Mouse (Mus musculus) telencephalon, adult 2 months (tissue): ENCODE measurements around the gene Rhoa.
"Not testable (repeated sequence)": the region's sequence is repeated elsewhere in the genome, so short reads cannot be mapped to it uniquely, and the experiment has no call there.

Source experiments
- DNase-seq: peaks from one replicate; pipeline ENCODE4 v3.0.0-alpha.2; 2011; ENCODE audit warnings: low read depth, low spot score

Rhoa gene

GRCm38 (mm10) chr9:108287526-108288238 is 18.2 kb upstream of the Rhoa start:
- not testable (repeated sequence) for DNase-seq

GRCm38 (mm10) chr9:108289347-108289746 is 16.6 kb upstream of the Rhoa start:
- DNase-seq: no peak

GRCm38 (mm10) chr9:108290016-108290750 is 15.7 kb upstream of the Rhoa start, which contains the start of gene Nicn1:
Gene Nicn1, plus strand, starts transcription at chr9:108290429.
- peak; percentile 99 for DNase-seq

DNA sequence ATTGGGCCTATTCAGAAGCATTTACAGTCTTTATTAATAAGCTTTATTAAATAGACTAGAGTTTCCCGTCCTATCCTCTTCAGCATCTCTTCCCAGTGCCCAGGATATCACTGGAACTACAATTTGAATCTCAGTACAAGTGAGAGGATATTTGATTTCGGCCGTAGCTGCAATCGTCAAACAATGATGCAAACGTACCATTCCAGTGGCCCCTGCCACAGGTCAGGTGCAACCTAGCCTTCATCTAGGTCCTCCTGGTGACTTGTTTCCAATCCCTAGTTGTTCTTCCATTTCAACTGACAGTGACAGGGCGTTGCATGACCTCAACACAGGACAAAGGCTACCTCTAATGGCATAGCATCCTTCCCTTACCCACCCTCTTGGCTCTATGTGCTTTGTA is 15.2 kb upstream of the Rhoa start:
- DNase-seq: no peak

DNA sequence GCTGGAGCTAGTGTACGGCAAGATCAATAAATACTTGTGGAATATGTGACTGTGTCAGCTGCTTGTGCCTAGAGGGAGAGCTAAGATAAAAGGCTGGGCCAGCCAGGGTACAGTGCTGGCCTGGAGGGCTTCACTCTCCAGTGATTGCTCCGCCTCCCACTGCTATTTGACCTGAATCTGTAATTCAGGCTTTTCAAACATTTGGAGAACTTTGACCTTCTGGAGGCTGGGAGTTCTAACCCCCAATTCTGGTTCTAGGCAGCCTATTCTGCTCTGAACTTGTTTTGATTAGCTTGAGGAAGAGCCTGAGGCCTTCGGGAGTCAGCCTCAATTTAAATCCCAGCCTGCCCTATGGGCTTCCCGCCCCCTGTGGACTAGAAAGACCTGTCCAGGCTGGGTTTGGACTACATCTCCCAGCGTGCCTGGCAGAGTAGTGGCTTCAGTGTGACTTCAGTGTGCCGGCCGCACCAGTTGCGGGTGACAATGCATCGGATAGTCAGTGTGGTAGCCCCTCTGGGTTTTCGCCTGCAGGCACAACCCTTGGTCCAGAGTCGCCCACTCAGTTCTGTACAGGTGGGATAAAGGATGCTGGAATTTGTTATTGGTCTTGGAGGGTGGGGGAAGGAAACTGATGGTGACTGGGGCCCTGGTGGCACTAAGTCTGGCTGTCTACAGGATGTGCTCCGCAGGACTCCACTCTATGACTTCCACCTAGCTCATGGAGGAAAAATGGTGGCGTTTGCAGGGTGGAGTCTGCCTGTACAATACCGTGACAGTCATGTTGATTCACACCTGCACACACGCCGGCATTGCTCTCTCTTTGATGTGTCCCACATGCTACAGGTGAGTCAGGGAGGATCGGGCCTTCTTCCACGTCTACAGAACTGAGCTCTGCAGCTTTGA is 9.2 kb upstream of the Rhoa start, which contains the start of gene Amt:
TSS of gene Amt (plus strand) at position 401 of the 903 bp plus-strand sequence.
- DNase-seq: no peak

GRCm38 (mm10) chr9:108301853-108302252 is 4.1 kb upstream of the Rhoa start:
- DNase-seq: no peak

- no peak for DNase-seq
Observed at GRCm38 (mm10) chr9:108304716-108305115, 1.2 kb upstream of the Rhoa start.

DNA sequence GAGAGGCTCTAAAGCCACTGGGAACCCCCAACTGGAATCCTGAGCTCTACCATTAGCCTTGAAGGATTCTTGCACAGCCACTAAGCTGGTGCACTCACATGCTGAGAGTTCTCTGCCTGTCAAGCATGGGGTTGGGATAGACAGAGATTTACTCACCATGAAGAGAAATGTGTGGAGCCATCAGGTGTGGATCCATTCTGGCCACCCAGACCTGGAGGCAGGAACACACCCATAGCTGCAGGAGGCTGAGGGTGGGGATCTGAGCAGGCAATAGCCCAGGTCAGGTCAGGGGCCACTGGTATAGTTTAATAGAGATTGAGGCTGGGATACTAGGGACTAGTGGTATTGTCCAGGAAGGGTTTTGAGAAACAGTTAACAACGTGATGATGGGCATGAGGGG is 759 bp upstream of the Rhoa start:
- DNase-seq: no peak

DNA sequence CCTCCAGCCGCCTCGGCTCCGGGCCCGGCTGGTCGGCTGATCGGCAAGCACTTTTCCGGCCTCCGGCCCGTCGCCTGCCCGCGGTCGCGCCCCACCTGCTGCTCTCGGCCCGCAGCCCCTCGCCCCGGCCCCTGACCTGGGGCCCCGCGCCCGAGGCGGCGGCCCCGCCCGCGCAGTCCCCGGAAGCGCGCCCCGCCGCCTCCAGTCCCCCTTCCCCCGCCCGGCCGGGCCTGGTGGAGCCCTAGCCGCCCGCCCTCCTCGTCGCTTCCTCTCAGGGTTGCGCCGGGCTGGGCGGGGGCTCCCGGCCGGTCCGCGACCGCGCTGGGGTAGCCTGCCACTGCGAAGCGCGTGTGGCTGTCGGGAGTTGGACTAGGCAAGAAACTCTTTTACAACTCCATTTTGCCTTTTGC is 647 bp downstream of the Rhoa start:
- DNase-seq: no peak

GRCm38 (mm10) chr9:108307021-108307807 is 1.3 kb downstream of the Rhoa start:
- no peak for DNase-seq

- DNase-seq: no peak
Observed at GRCm38 (mm10) chr9:108308141-108308540, 2.2 kb downstream of the Rhoa start.

- DNase-seq: no peak
Observed at GRCm38 (mm10) chr9:108317572-108317971, 11.6 kb downstream of the Rhoa start.

GRCm38 (mm10) chr9:108318462-108318861 is 12.5 kb downstream of the Rhoa start:
- DNase-seq: no peak

- DNase-seq: not testable (repeated sequence)
Observed at GRCm38 (mm10) chr9:108322054-108322453, 16.1 kb downstream of the Rhoa start.

GRCm38 (mm10) chr9:108324784-108325183 is 18.9 kb downstream of the Rhoa start:
- no peak for DNase-seq

DNA sequence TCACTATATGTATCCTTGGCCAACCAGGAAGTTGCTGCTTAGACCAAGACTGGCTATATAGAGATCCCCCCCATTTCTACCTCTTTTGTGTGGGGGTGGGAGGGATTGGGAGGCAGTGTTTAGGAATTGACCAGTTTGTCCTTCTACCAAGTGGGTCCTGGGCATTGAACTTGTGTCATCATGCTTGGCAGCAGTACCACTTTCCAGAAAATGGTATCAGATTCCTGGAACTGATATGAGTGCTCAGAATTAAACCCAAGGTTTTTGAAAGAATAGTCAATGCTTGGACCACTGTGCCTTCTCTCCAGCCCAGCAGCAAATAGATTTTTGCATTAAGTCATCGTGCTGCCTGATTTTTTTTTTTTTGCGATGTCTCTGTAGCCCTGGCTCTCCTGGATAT is 19.9 kb downstream of the Rhoa start:
- DNase-seq: no peak

DNA sequence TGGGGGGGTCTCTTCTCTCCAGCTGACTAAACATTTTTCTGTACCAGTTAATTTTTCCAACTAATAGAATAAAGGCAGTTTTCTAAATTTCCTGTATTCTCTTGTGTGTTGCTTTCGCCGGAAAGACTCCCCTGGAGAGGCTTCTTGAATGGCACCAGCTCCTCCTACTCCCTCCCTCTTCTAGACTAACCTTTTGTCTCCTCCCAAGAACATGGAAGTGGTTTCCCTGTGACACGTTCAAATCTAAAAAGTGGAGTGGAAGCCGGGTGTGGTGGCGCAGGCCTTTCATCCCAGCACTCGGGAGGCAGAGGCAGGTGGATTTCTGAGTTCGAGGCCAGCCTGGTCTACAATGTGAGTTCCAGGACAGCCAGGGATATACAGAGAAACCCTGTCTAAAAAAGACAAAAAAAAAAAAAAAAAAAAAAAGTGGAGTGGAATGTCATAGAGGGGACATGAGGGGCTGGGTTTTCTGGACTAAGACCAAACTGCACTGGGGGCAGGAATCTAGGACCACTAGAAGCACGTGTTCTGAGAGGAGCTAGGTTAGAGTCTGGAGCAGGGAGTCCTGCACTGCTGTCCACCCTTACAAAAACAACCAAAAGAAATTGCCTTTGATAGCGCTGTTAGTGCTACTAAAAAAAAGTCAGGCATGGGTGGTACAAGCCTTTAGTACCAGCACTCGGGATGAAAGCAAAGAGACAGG is 32.1 kb downstream of the Rhoa start:
- DNase-seq: no peak

DNA sequence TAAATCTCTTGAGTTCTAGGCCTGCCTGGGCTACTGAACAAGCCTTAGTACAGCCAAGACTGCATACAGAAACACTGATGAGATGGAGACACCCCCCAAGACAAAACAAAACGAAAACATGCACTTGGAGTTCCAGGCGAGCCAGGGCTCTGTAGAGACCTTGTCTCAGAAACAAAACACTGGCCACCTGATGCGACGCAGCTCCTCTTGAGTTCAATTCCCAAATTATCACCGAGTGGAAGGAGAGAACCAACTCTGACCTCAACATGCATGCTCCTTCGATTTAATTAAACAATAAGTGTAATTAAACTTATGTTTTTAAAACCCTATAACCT is 32.6 kb downstream of the Rhoa start:
- DNase-seq: no peak

GRCm38 (mm10) chr9:108338886-108339781 is 33.2 kb downstream of the Rhoa start, which contains the start of gene Gpx1:
Gene Gpx1, plus strand, starts transcription at chr9:108338903.
- DNase-seq: peak; percentile 86

DNA sequence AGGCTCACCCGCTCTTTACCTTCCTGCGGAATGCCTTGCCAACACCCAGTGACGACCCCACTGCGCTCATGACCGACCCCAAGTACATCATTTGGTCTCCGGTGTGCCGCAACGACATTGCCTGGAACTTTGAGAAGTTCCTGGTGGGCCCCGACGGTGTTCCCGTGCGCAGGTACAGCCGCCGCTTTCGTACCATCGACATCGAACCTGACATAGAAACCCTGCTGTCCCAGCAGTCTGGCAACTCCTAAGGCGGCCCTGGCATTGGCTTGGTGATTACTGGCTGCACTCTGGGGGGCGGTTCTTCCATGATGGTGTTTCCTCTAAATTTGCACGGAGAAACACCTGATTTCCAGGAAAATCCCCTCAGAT is 33.9 kb downstream of the Rhoa start:
- DNase-seq: no peak
